8 mouse cellular contexts compared by ENCODE assay signal in genomic region chr14:102811678-102812081, GRCm38 (mm10).
A peak's percentile ranks its signal among the peaks of the same experiment; 100 is the strongest.
DNase-seq lines count a peak whose midpoint lies in the region.

No protein-coding gene starts in this region.

- intact Hi-C loops in heart, postnatal 25 days (cut with DNase I), result no loop called here

- peak; percentile 53 for DNase-seq in heart, adult 8-10 months (ENCODE audit: low spot score)
- no peak for DNase-seq in heart, postnatal 25 days (ENCODE audit: low spot score)
- DNase-seq in thymus, postnatal 14 days, result peak; percentile 18
- no peak for DNase-seq in thymus, adult 18-20 months
- peak; percentile 17 for DNase-seq in heart, postnatal 4 days
- peak; percentile 5 for DNase-seq in yolk sac, embryonic 10.5 days (ENCODE audit: low spot score)
- DNase-seq in left cerebral cortex, adult 11 months (ENCODE audit: low spot score), result no peak
- no peak for DNase-seq in adrenal gland, postnatal 10 days

Comparison
In these comparisons a context has a peak if more than half of its experiments do, and no peak if none do; other contexts are left out.
1. DNase-seq: peak in heart, adult 8-10 months (single experiment), thymus, postnatal 14 days (single experiment), heart, postnatal 4 days (single experiment) and yolk sac, embryonic 10.5 days (single experiment); none in heart, postnatal 25 days (single experiment), thymus, adult 18-20 months (0 of 2), left cerebral cortex, adult 11 months (single experiment) and adrenal gland, postnatal 10 days (single experiment).